Mouse (Mus musculus): ENCODE data around the gene Supt16. TPM values are rescaled to one million over a fixed set of nuclear protein-coding genes. Genes with fewer than 3 reads are reported as not detected.

Gene Supt16
- 88.3 and 90.6 TPM in 2 replicates for polyA plus RNA-seq (2016; fragmentation: Nextera tagmentation; extraction: Ambion mirVana)

- Histone ChIP-seq H3K4me1 (peaks cover 29% of the 10 kb centered on the region), H3K27me3 (ENCODE audit: low read depth, poor library complexity, severe bottlenecking) (no peaks in the 10 kb centered on the region), H3K36me3 (peaks cover 59% of the 10 kb centered on the region), H3K27ac (replicated peaks) (peak within 1 kb of the TSS; percentile 97), H3K9me3 (replicated peaks) (no peaks in the 10 kb centered on the region), H3K4me3 (peak within 1 kb of the TSS; percentile 88)
- peak; percentile 90 for DNase-seq (ENCODE audit: low spot score)
- under 1% methylated on average over 59 of the region's 59 CpGs for WGBS
Observed at GRCm38 (mm10) chr14:52197156-52197878, at the start of gene Supt16. Gene Supt16, minus strand, starts transcription at chr14:52197416.

GRCm38 (mm10) chr14:52246129-52246528, 48.9 kb upstream of the Supt16 start:
- Histone ChIP-seq H3K4me1 (peaks cover 17% of the 10 kb centered on the region), H3K36me3 (peaks cover 10% of the 10 kb centered on the region), H3K27ac (replicated peaks) (no peak overlapping the region), H3K4me3 (no peak overlapping the region), H3K9me3 (replicated peaks) (no peaks in the 10 kb centered on the region), H3K27me3 (ENCODE audit: low read depth, poor library complexity, severe bottlenecking) (no peaks in the 10 kb centered on the region)
- WGBS: 84% methylated on average over 4 of the region's 4 CpGs
- DNase-seq (ENCODE audit: low spot score): no peak

- peaks cover 17% of the 10 kb centered on the region for H3K4me1 ChIP-seq
- peak overlapping the region; percentile 88 for H3K4me3 ChIP-seq
- H3K9me3 ChIP-seq (replicated peaks): no peaks in the 10 kb centered on the region
- H3K36me3 ChIP-seq: peaks cover 12% of the 10 kb centered on the region
- WGBS: 19% methylated on average over 7 of the region's 7 CpGs
- peak overlapping the region; percentile 85 for H3K27ac ChIP-seq (replicated peaks)
- DNase-seq (ENCODE audit: low spot score): no peak
- no peaks in the 10 kb centered on the region for H3K27me3 ChIP-seq (ENCODE audit: low read depth, poor library complexity, severe bottlenecking)
Observed at GRCm38 (mm10) chr14:52244690-52245042, 47.5 kb upstream of the Supt16 start.

GRCm38 (mm10) chr14:52244041-52244689, 46.9 kb upstream of the Supt16 start:
- under 1% methylated on average over 32 of the region's 32 CpGs for WGBS
- H3K27me3 ChIP-seq (ENCODE audit: low read depth, poor library complexity, severe bottlenecking): no peaks in the 10 kb centered on the region
- H3K36me3 ChIP-seq: peaks cover 14% of the 10 kb centered on the region
- H3K9me3 ChIP-seq (replicated peaks): no peaks in the 10 kb centered on the region
- DNase-seq (ENCODE audit: low spot score): peak; percentile 97
- peaks cover 17% of the 10 kb centered on the region for H3K4me1 ChIP-seq
- H3K27ac ChIP-seq (replicated peaks): peak overlapping the region; percentile 85
- H3K4me3 ChIP-seq: peak overlapping the region; percentile 88

GRCm38 (mm10) chr14:52236216-52236615, 39.0 kb upstream of the Supt16 start:
- Histone ChIP-seq H3K4me1 (no peaks in the 10 kb centered on the region), H3K27ac (replicated peaks) (no peak overlapping the region), H3K4me3 (no peak overlapping the region), H3K27me3 (ENCODE audit: low read depth, poor library complexity, severe bottlenecking) (no peaks in the 10 kb centered on the region), H3K9me3 (replicated peaks) (no peaks in the 10 kb centered on the region), H3K36me3 (peaks cover 84% of the 10 kb centered on the region)
- 96% methylated on average over 1 of the region's 1 CpGs for WGBS
- DNase-seq (ENCODE audit: low spot score): no peak

GRCm38 (mm10) chr14:52235165-52235564, 37.9 kb upstream of the Supt16 start:
- Histone ChIP-seq H3K4me1 (no peaks in the 10 kb centered on the region), H3K27ac (replicated peaks) (no peak overlapping the region), H3K27me3 (ENCODE audit: low read depth, poor library complexity, severe bottlenecking) (no peaks in the 10 kb centered on the region), H3K9me3 (replicated peaks) (no peaks in the 10 kb centered on the region), H3K36me3 (peaks cover 87% of the 10 kb centered on the region), H3K4me3 (no peak overlapping the region)
- 94% methylated on average over 7 of the region's 7 CpGs for WGBS
- DNase-seq (ENCODE audit: low spot score): no peak

GRCm38 (mm10) chr14:52232249-52232648, 35.0 kb upstream of the Supt16 start:
- Histone ChIP-seq H3K27ac (replicated peaks) (no peak overlapping the region), H3K27me3 (ENCODE audit: low read depth, poor library complexity, severe bottlenecking) (no peaks in the 10 kb centered on the region), H3K36me3 (peaks cover 100% of the 10 kb centered on the region), H3K9me3 (replicated peaks) (no peaks in the 10 kb centered on the region), H3K4me1 (no peaks in the 10 kb centered on the region), H3K4me3 (no peak overlapping the region)
- no peak for DNase-seq (ENCODE audit: low spot score)
- WGBS: 88% methylated on average over 6 of the region's 6 CpGs

- Histone ChIP-seq H3K4me3 (no peak overlapping the region), H3K27ac (replicated peaks) (no peak overlapping the region), H3K4me1 (no peaks in the 10 kb centered on the region), H3K27me3 (ENCODE audit: low read depth, poor library complexity, severe bottlenecking) (no peaks in the 10 kb centered on the region), H3K9me3 (replicated peaks) (no peaks in the 10 kb centered on the region), H3K36me3 (peaks cover 100% of the 10 kb centered on the region)
- 95% methylated on average over 2 of the region's 2 CpGs for WGBS
- DNase-seq (ENCODE audit: low spot score): no peak
Observed at GRCm38 (mm10) chr14:52225972-52226371, 28.8 kb upstream of the Supt16 start.

GRCm38 (mm10) chr14:52217261-52217660, 20.0 kb upstream of the Supt16 start:
- Histone ChIP-seq H3K9me3 (replicated peaks) (no peaks in the 10 kb centered on the region), H3K27me3 (ENCODE audit: low read depth, poor library complexity, severe bottlenecking) (no peaks in the 10 kb centered on the region), H3K4me1 (no peaks in the 10 kb centered on the region), H3K4me3 (no peak overlapping the region), H3K27ac (replicated peaks) (no peak overlapping the region), H3K36me3 (peaks cover 100% of the 10 kb centered on the region)
- 97% methylated on average over 5 of the region's 5 CpGs for WGBS
- no peak for DNase-seq (ENCODE audit: low spot score)

- Histone ChIP-seq H3K9me3 (replicated peaks) (no peaks in the 10 kb centered on the region), H3K4me1 (peaks cover 29% of the 10 kb centered on the region), H3K36me3 (peaks cover 62% of the 10 kb centered on the region), H3K27me3 (ENCODE audit: low read depth, poor library complexity, severe bottlenecking) (no peaks in the 10 kb centered on the region), H3K27ac (replicated peaks) (no peak overlapping the region), H3K4me3 (no peak overlapping the region)
- no peak for DNase-seq (ENCODE audit: low spot score)
- 94% methylated on average over 4 of the region's 4 CpGs for WGBS
Observed at GRCm38 (mm10) chr14:52199412-52199811, 2.2 kb upstream of the Supt16 start.

- whole genome bisulfite sequencing: 28% methylated on average over 3 of the region's 3 CpGs
- Histone ChIP-seq H3K27ac (replicated peaks) (peak overlapping the region; percentile 97), H3K27me3 (ENCODE audit: low read depth, poor library complexity, severe bottlenecking) (no peaks in the 10 kb centered on the region), H3K4me3 (peak overlapping the region; percentile 88), H3K36me3 (peaks cover 59% of the 10 kb centered on the region), H3K4me1 (peaks cover 29% of the 10 kb centered on the region), H3K9me3 (replicated peaks) (no peaks in the 10 kb centered on the region)
- no peak for DNase-seq (ENCODE audit: low spot score)
Observed at GRCm38 (mm10) chr14:52198141-52198540, 925 bp upstream of the Supt16 start.

- WGBS: 1% methylated on average over 58 of the region's 59 CpGs
- Histone ChIP-seq H3K27ac (replicated peaks) (peak overlapping the region; percentile 97), H3K9me3 (replicated peaks) (no peaks in the 10 kb centered on the region), H3K36me3 (peaks cover 59% of the 10 kb centered on the region), H3K27me3 (ENCODE audit: low read depth, poor library complexity, severe bottlenecking) (no peaks in the 10 kb centered on the region), H3K4me1 (peaks cover 29% of the 10 kb centered on the region), H3K4me3 (peak overlapping the region; percentile 88)
- no peak for DNase-seq (ENCODE audit: low spot score)
Observed at GRCm38 (mm10) chr14:52196230-52197155, 723 bp downstream of the Supt16 start.
